Mouse (Mus musculus): ENCODE results near the gene Tspan31.

GRCm38 (mm10) chr10:127061085-127061484, 9.0 kb downstream of the Tspan31 start:
- TF ChIP-seq SIN3A (IDR thresholded peaks at IDR 0.05; ENCODE audit: low read length) (no peak), USF1 (IDR thresholded peaks at IDR 0.05; ENCODE audit: low read depth, low read length) (no peak), BHLHE40 (IDR thresholded peaks at IDR 0.05; ENCODE audit: borderline replicate concordance, low read depth, low read length) (no peak), CTCF (IDR thresholded peaks at IDR 0.05 in 2 of 3, conservative IDR thresholded peaks at IDR 0.05 in 1 of 3; ENCODE audit: control insufficient read depth in 1 of 3, insufficient read depth in 1 of 3, low read depth in 2 of 3, low read length in 3 of 3, poor library complexity in 1 of 3, severe bottlenecking in 1 of 3) (no peak), TBP (IDR thresholded peaks at IDR 0.05; ENCODE audit: low read depth, low read length) (no peak), ZKSCAN1 (IDR thresholded peaks at IDR 0.05; ENCODE audit: low read depth, low read length) (no peak), EP300 (IDR thresholded peaks at IDR 0.05; ENCODE audit: low read depth in 1 of 2, low read length in 2 of 2) (no peak), POLR2A (IDR thresholded peaks at IDR 0.05; ENCODE audit: control insufficient read depth in 1 of 2, insufficient read depth in 1 of 2, low read depth in 1 of 2, low read length in 2 of 2, poor library complexity in 1 of 2) (no peak), MAX (IDR thresholded peaks at IDR 0.05; ENCODE audit: low read length) (no peak)
